Mouse (Mus musculus) liver, embryonic 12.5 days (tissue): Measurements from ENCODE around the gene Rgs3. TPM values are rescaled to one million over a fixed set of nuclear protein-coding genes. Genes with fewer than 3 reads are reported as not detected.

Source experiments
- ATAC-seq: fragments of 200-750 bp; cut with Nextera tagmentation; 2 replicates; pipeline ENCODE4 v1.8.0; 2017; ENCODE audit warnings: moderate number of reproducible peaks, mild to moderate bottlenecking, moderate library complexity
- H3K27ac ChIP-seq: fragments of 300-500 bp; sonication (generic); 2 replicates; pipeline ENCODE4 v1.5.1; 2016; ENCODE audit warnings: mild to moderate bottlenecking
- H3K27me3 ChIP-seq: fragments of 300-500 bp; sonication (generic); replicated peaks from 2 replicates; pipeline ENCODE4 v1.6.1; 2016; ENCODE audit warnings: mild to moderate bottlenecking, moderate library complexity
- H3K36me3 ChIP-seq: fragments of 300-500 bp; sonication (generic); 2 replicates; pipeline ENCODE4 v1.6.1; 2016; ENCODE audit warnings: mild to moderate bottlenecking, moderate library complexity
- H3K4me1 ChIP-seq: fragments of 300-500 bp; sonication (generic); 2 replicates; pipeline ENCODE4 v1.6.1; 2016
- H3K4me2 ChIP-seq: fragments of 300-500 bp; sonication (generic); 2 replicates; pipeline ENCODE4 v1.6.1; 2016; ENCODE audit warnings: mild to moderate bottlenecking, moderate library complexity
- H3K4me3 ChIP-seq: fragments of 300-500 bp; sonication (generic); 2 replicates; pipeline ENCODE4 v1.5.1; 2016; ENCODE audit warnings: mild to moderate bottlenecking, moderate library complexity
- H3K9ac ChIP-seq: fragments of 300-500 bp; sonication (generic); 2 replicates; pipeline ENCODE4 v1.6.1; 2016; ENCODE audit warnings: mild to moderate bottlenecking, moderate library complexity
- H3K9me3 ChIP-seq: fragments of 300-500 bp; sonication (generic); replicated peaks from 2 replicates; pipeline ENCODE4 v1.6.1; 2016; ENCODE audit warnings: mild to moderate bottlenecking, moderate library complexity
- WGBS: fragments of 180-500 bp; shearing (Covaris S2); methylation state at CpG from one replicate; pipeline ENCODE4 v1.1.7; 2016; ENCODE audit not compliant: insufficient replicate concordance; 5-methylcytosine and 5-hydroxymethylcytosine counted together
- polyA plus RNA-seq: library from polyadenylated mRNA; unstranded; fragments of >200 nt; fragmentation: Nextera tagmentation; extraction: Ambion mirVana; gene quantifications from 2 replicates; pipeline ENCODE4 v1.2.1, GENCODE M21; 2016

Gene Rgs3
- polyA plus RNA-seq, 1 experiment from 2014 or later: 8.1 TPM

DNA sequence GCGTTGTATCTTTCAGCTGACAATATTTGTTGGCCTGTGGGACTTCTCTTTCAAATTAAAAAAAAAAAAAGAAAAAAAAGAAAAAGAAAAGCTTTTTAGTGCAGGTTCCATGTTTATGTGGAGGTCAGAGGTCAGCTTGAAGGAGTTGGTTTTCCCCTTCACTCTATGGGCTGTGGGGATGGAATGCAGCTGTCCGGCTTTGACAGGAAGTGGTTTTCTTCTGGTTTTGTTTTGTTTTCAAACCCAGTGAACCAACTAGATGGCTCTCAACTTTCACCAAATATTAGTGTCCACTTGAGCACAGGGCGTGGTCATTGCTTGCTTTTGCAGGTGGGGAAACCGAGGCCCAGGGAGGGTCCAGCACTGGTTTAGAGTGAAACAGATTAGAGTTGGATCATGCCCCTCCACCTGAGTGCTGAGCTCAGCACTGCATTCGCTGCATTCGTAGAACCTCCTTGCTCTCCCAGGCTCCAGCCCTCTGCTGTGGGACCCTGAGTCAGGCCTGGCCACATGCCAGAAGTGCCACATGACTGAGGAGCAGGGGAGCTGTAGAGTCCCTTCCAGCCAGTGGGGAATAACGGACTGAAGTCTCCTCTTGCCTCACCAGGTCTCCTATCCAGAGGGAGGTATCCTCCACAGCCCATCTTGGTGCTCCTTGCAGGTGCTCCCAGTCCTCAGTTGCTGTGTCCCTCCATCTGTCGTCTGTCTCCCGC lies 178.5 kb downstream of the Rgs3 start:
- Histone ChIP-seq H3K27ac (no peak overlapping the region), H3K4me1 (peaks cover 38% of the 10 kb centered on the region), H3K9me3 (no peaks in the 10 kb centered on the region), H3K9ac (no peak overlapping the region), H3K36me3 (no peaks in the 10 kb centered on the region), H3K4me3 (no peak overlapping the region), H3K27me3 (no peaks in the 10 kb centered on the region), H3K4me2 (no peak overlapping the region)
- ATAC-seq: no peak
- 42% methylated on average over 9 of the region's 9 CpGs for WGBS

GRCm38 (mm10) chr4:62738996-62739395 lies 179.3 kb downstream of the Rgs3 start:
- no peaks in the 10 kb centered on the region for H3K36me3 ChIP-seq
- H3K27ac ChIP-seq: no peak overlapping the region
- no peak overlapping the region for H3K9ac ChIP-seq
- no peaks in the 10 kb centered on the region for H3K9me3 ChIP-seq
- peaks cover 32% of the 10 kb centered on the region for H3K4me1 ChIP-seq
- WGBS: 67% methylated on average over 3 of the region's 3 CpGs
- H3K4me2 ChIP-seq: no peak overlapping the region
- no peak overlapping the region for H3K4me3 ChIP-seq
- no peak for ATAC-seq
- no peaks in the 10 kb centered on the region for H3K27me3 ChIP-seq

GRCm38 (mm10) chr4:62739591-62739990 lies 179.9 kb downstream of the Rgs3 start:
- 80% methylated on average over 4 of the region's 4 CpGs for WGBS
- no peaks in the 10 kb centered on the region for H3K36me3 ChIP-seq
- H3K4me3 ChIP-seq: no peak overlapping the region

DNA sequence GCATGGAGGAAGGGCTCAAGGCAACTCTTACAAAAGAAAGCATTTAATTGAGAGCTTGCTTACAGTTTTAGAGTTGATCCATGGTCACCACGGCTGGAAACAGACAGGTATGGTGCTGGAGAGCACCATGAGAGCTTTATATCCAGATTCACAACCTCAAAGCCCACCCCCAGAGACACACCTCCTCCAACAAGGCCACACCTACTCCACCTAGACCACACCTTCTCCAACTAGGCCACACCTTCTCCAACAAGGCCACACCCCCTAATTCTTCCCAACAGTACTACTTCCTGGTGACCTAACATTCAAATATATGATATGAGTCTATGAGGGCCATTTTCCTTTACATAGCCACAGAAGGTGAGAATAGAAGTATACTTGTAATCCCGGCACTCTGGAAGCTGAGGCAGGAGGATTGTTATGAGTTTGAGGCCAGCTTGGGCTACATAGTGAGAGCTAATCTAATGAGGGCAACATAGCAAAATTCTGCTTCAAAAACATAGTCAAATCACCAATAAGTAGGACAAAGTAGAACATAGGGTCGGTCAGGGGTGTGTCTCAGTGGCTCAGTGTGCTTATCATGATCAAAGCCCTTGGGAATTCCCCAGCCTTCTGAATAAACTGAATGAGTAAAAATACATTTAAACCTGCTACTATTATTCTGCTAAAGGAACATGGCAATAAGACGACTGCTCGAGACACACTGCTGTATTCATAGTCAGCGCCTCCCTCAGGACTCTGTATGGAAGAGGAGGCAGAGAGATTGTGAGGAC lies 180.8 kb downstream of the Rgs3 start:
- Histone ChIP-seq H3K9me3 (no peaks in the 10 kb centered on the region), H3K27ac (no peak overlapping the region), H3K27me3 (0 out of 2 replicates have a peak, but pooled peaks cover 5% of the 10 kb centered on the region), H3K4me1 (peaks cover 27% of the 10 kb centered on the region), H3K4me3 (no peak overlapping the region), H3K4me2 (no peak overlapping the region), H3K36me3 (no peaks in the 10 kb centered on the region), H3K9ac (no peak overlapping the region)
- 71% methylated on average over 6 of the region's 6 CpGs for WGBS
- no peak for ATAC-seq

More at GRCm38 (mm10) chr4:62739591-62739990, 179.9 kb downstream of the Rgs3 start:
- no peak for ATAC-seq
- Histone ChIP-seq H3K27me3 (0 out of 2 replicates have a peak, but pooled peaks cover 3% of the 10 kb centered on the region), H3K4me1 (peaks cover 31% of the 10 kb centered on the region), H3K9ac (no peak overlapping the region), H3K9me3 (no peaks in the 10 kb centered on the region), H3K27ac (no peak overlapping the region), H3K4me2 (no peak overlapping the region)

- no peaks in the 10 kb centered on the region for H3K36me3 ChIP-seq
- H3K9ac ChIP-seq: no peak overlapping the region
- peaks cover 21% of the 10 kb centered on the region; the same call in 1 of the 2 replicates for H3K4me1 ChIP-seq
- no peak overlapping the region for H3K27ac ChIP-seq
- no peak overlapping the region for H3K4me3 ChIP-seq
- 71% methylated on average over 5 of the region's 5 CpGs for WGBS
- no peak for ATAC-seq
- no peaks in the 10 kb centered on the region for H3K9me3 ChIP-seq
- H3K4me2 ChIP-seq: no peak overlapping the region
- H3K27me3 ChIP-seq: 0 out of 2 replicates have a peak, but pooled peaks cover 5% of the 10 kb centered on the region
Measured at GRCm38 (mm10) chr4:62741055-62741453, 181.4 kb downstream of the Rgs3 start.

DNA sequence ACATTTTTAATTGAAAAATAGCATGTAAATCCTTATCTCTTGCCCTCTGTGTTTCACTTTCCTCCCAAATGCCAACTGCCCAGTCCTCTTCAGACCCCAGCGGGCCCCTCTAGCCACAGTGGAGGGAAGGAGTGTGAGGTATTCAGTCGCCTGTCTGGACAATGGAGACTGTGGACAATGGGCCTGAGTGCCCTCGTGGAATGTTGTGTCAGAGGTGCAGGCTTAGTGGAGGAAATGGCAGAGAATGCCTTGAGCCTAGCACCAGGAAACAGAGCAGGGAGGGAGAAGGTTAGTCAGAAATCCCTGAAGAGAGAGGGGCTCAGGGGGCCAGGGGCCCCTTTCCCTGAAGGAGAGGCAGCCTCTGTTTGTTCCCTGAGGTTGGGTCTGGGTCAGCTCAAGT lies 182.0 kb downstream of the Rgs3 start:
- Histone ChIP-seq H3K9me3 (no peaks in the 10 kb centered on the region), H3K9ac (no peak overlapping the region), H3K4me1 (peaks cover 16% of the 10 kb centered on the region; the same call in 1 of the 2 replicates), H3K4me2 (no peak overlapping the region), H3K27me3 (0 out of 2 replicates have a peak, but pooled peaks cover 5% of the 10 kb centered on the region), H3K4me3 (no peak overlapping the region), H3K36me3 (no peaks in the 10 kb centered on the region), H3K27ac (no peak overlapping the region; the same call in 1 of the 2 replicates)
- 18% methylated on average over 3 of the region's 3 CpGs for WGBS
- no peak for ATAC-seq

- no peak for ATAC-seq
- Histone ChIP-seq H3K27ac (no peak overlapping the region), H3K36me3 (no peaks in the 10 kb centered on the region), H3K4me2 (no peak overlapping the region), H3K27me3 (0 out of 2 replicates have a peak, but pooled peaks cover 5% of the 10 kb centered on the region), H3K9me3 (no peaks in the 10 kb centered on the region), H3K4me1 (peaks cover 13% of the 10 kb centered on the region; the same call in 1 of the 2 replicates), H3K9ac (no peak overlapping the region), H3K4me3 (no peak overlapping the region)
- WGBS: 32% methylated on average over 14 of the region's 14 CpGs
Measured at GRCm38 (mm10) chr4:62742885-62743760, 183.5 kb downstream of the Rgs3 start.

DNA sequence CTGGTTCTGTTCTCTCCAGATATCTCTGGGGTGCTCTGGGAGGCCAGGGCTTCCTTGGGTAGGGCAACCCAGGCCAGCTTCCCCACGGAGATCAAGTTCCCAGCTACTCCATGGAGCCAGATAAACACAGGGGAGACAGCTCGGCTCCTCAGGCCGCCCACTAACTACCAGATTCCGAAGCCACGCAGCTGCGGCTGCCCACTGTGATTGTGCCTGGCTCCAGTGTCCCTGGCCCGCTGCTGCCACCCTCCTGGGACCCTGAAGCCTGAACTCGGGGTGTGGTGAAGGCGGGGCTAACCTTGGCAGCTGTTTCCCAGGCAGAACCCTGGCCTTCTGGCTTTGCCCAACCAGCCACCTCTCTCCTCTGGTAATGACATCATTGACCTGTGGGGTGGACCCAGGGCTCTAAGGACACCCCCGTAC lies 184.9 kb downstream of the Rgs3 start:
- Histone ChIP-seq H3K9ac (no peak overlapping the region), H3K27me3 (0 out of 2 replicates have a peak, but pooled peaks cover 5% of the 10 kb centered on the region), H3K4me3 (no peak overlapping the region), H3K4me2 (no peak overlapping the region), H3K9me3 (no peaks in the 10 kb centered on the region), H3K36me3 (no peaks in the 10 kb centered on the region), H3K27ac (no peak overlapping the region), H3K4me1 (0 out of 2 replicates have a peak, but pooled peaks cover 10% of the 10 kb centered on the region)
- no peak for ATAC-seq
- 32% methylated on average over 10 of the region's 10 CpGs for WGBS

GRCm38 (mm10) chr4:62744985-62745638 lies 185.5 kb downstream of the Rgs3 start:
- H3K27ac ChIP-seq: no peak overlapping the region
- 0 out of 2 replicates have a peak, but pooled peaks cover 5% of the 10 kb centered on the region for H3K27me3 ChIP-seq
- H3K4me2 ChIP-seq: no peak overlapping the region
- H3K9me3 ChIP-seq: no peaks in the 10 kb centered on the region
- no peak for ATAC-seq
- H3K4me1 ChIP-seq: 0 out of 2 replicates have a peak, but pooled peaks cover 10% of the 10 kb centered on the region
- H3K36me3 ChIP-seq: no peaks in the 10 kb centered on the region
- H3K4me3 ChIP-seq: no peak overlapping the region
- no peak overlapping the region for H3K9ac ChIP-seq
- WGBS: 33% methylated on average over 1 of the region's 1 CpGs
